Mouse (Mus musculus) spleen, adult 2 months (tissue): ENCODE data around the gene Gm10643. TPM values are rescaled to one million over a fixed set of nuclear protein-coding genes. Genes with fewer than 3 reads are reported as not detected.

Experiments
- DNase-seq, 2 experiments: peaks; one replicate each; pipeline versions ENCODE4 v3.0.0 to v3.0.0-alpha.2; 2012 to 2021; ENCODE audit warnings: low spot score in 2 of 2, low read depth in 1 of 2
- H3K27ac ChIP-seq: fragments of 200-500 bp; 2 replicates; pipeline ENCODE4 v1.5.1; 2012; ENCODE audit warnings: low read length, inconsistent platforms; ENCODE audit not compliant: insufficient read depth
- H3K27me3 ChIP-seq: fragments of 200-500 bp; 2 replicates; pipeline ENCODE4 v1.6.1; 2012; ENCODE audit warnings: mild to moderate bottlenecking, moderate library complexity, low read length, inconsistent platforms; ENCODE audit not compliant: control insufficient read depth, insufficient read depth
- H3K36me3 ChIP-seq: fragments of 200-500 bp; 2 replicates; pipeline ENCODE4 v1.6.1; 2012; ENCODE audit warnings: mild to moderate bottlenecking, low read length, inconsistent platforms; ENCODE audit not compliant: control insufficient read depth, insufficient read depth
- H3K4me1 ChIP-seq: fragments of 200-500 bp; 2 replicates; pipeline ENCODE4 v1.6.1; 2011; ENCODE audit warnings: inconsistent platforms; ENCODE audit not compliant: control insufficient read depth, insufficient read depth, insufficient read length
- H3K4me3 ChIP-seq: fragments of 200-500 bp; 2 replicates; pipeline ENCODE4 v1.5.1; 2011; ENCODE audit warnings: mild to moderate bottlenecking, inconsistent platforms; ENCODE audit not compliant: insufficient read depth, insufficient read length; ENCODE audit errors: extremely low read depth
- CTCF ChIP-seq: fragments of 200-500 bp; IDR thresholded peaks from 2 replicates; pipeline ENCODE4 v1.5.1; 2011; ENCODE audit warnings: mild to moderate bottlenecking, inconsistent platforms; ENCODE audit not compliant: insufficient read depth, insufficient read length, insufficient replicate concordance; ENCODE audit errors: extremely low read depth
- POLR2A ChIP-seq: fragments of 200-500 bp; IDR thresholded peaks from 2 replicates; pipeline ENCODE4 v1.6.1; 2011; ENCODE audit warnings: low read depth, low read length, inconsistent platforms
- WGBS: fragments of 180-500 bp; shearing (Covaris S2); methylation state at CpG from one replicate; pipeline ENCODE4 v1.1.7; 2018; 5-methylcytosine and 5-hydroxymethylcytosine counted together
- polyA plus RNA-seq: library from polyadenylated mRNA; depleted of rRNA; stranded (reverse); fragments of >200 nt; gene quantifications from 2 replicates; pipeline ENCODE4 v1.2.3, GENCODE M21; 2012

Gm10643 gene
- polyA plus RNA-seq, 1 experiment = 0.35 TPM

- Histone ChIP-seq H3K36me3 (no peaks in the 10 kb centered on the region), H3K27me3 (no peaks in the 10 kb centered on the region), H3K4me1 (no peaks in the 10 kb centered on the region), H3K4me3 (no peak overlapping the region), H3K27ac (no peak overlapping the region)
- DNase-seq = no peak
- TF ChIP-seq POLR2A = no peak
- no peak for TF ChIP-seq CTCF
- 100% methylated on average over 1 of the region's 1 CpGs for WGBS
These were observed 7.1 kb downstream of the Gm10643 start for GRCm38 (mm10) chr8:84057827-84058226.

DNA sequence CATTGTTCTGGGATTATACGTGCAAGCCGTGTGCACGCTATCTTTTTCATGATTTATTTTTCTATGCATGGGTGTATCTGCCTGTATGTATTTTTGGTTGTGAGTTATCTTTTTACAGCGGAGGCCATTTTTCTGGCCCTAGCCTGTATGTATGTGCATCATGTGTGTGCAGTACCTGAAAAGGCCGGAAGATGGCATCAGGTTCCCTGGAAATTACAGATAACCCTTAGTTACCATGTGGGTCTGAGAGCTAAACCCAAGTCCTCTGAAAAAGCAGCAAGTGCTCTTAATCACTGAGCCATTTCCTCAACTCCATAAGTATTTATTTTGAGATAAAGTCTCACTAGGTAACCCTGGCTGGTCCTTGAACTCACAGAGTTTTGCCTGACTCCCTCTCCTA lies 11.7 kb downstream of the Gm10643 start:
- H3K27ac ChIP-seq = no peak overlapping the region
- no peak for DNase-seq
- no peak overlapping the region for H3K4me3 ChIP-seq
- no peak for TF ChIP-seq CTCF
- no peak for TF ChIP-seq POLR2A
- no peaks in the 10 kb centered on the region for H3K27me3 ChIP-seq
- WGBS = 97% methylated on average over 5 of the region's 5 CpGs
- H3K4me1 ChIP-seq = no peaks in the 10 kb centered on the region
- H3K36me3 ChIP-seq = no peaks in the 10 kb centered on the region

DNA sequence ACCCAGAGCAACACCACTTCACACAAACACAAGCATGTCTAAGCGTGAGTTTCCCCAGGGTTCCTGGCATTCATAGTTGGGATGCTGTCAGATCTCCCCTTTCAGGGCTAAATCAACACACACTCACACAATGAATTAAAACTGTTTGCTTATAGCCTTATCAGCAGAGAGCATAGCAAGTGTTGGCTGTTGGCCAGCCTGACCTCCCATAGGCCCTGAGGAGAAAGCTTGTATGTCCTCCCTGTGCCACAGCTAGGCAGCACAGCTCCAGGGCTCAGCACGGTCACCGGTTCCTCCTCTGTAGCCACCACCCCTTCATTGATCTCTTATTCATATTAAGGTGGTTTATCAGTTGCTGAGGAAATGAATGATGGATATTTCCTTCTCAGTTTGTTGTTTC lies 12.2 kb downstream of the Gm10643 start:
- no peak overlapping the region for H3K4me3 ChIP-seq
- no peak for DNase-seq
- no peaks in the 10 kb centered on the region for H3K27me3 ChIP-seq
- WGBS = 68% methylated on average over 3 of the region's 3 CpGs
- TF ChIP-seq CTCF = no peak
- no peak for TF ChIP-seq POLR2A
- no peaks in the 10 kb centered on the region for H3K36me3 ChIP-seq
- no peaks in the 10 kb centered on the region for H3K4me1 ChIP-seq
- no peak overlapping the region for H3K27ac ChIP-seq

GRCm38 (mm10) chr8:84048171-84048570 lies 16.8 kb downstream of the Gm10643 start:
- no peak overlapping the region for H3K27ac ChIP-seq
- no peak for TF ChIP-seq POLR2A
- no peaks in the 10 kb centered on the region for H3K36me3 ChIP-seq
- H3K27me3 ChIP-seq = no peaks in the 10 kb centered on the region
- WGBS = 60% methylated on average over 5 of the region's 5 CpGs
- H3K4me1 ChIP-seq = peaks cover under 1% of the 10 kb centered on the region; the same call in 1 of the 2 replicates
- no peak for DNase-seq
- no peak overlapping the region for H3K4me3 ChIP-seq

DNA sequence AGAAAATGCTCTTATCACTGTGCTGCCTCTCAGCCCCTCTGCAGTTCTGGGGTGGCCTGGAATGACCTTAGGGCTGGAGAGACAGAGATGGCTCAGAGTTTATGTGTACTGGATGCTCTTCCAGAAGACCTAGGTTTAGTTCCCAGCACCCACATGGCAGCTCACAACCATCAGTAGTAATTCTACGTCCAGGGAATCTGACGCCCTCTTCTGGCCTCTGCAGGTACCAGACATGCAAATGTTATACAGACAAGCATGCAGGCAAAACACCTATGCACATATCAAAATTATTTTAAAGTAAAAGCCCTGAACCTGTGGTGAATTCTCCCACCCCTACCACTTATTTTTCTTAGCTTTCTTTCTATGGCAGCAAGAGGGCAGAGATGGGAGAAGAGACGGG lies 18.4 kb downstream of the Gm10643 start:
- no peaks in the 10 kb centered on the region for H3K36me3 ChIP-seq
- DNase-seq = no peak
- H3K27ac ChIP-seq = no peak overlapping the region
- peaks cover 8% of the 10 kb centered on the region; the same call in 1 of the 2 replicates for H3K4me1 ChIP-seq
- no peak overlapping the region for H3K4me3 ChIP-seq
- no peaks in the 10 kb centered on the region for H3K27me3 ChIP-seq
- WGBS = 80% methylated on average over 3 of the region's 3 CpGs
- TF ChIP-seq CTCF = no peak
- TF ChIP-seq POLR2A = no peak

DNA sequence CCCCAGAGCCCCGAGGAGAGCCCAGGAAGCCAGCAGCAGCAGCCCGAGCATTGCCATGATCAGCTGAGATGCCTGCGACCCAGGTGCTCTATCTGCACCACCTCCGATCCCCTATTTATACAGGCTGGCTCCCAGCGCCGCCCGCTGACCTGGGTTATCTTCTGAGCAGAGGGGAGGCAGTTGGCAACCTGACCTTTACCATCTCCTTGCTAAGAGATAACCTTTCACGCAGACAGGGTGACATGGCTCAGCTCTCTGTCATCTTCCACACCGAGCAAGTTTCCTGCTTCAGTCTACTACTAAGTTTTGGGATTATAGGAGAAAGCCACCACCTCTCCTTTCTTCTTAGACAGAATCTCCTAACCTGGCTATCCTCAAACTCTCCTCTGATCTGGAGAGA lies 20.0 kb downstream of the Gm10643 start, which contains the start of gene Rln3:
TSS of gene Rln3 (minus strand) at position 101 of the 400 bp plus-strand sequence.
- DNase-seq = no peak
- Histone ChIP-seq H3K4me1 (peaks cover 9% of the 10 kb centered on the region; the same call in 1 of the 2 replicates), H3K27ac (no peak within 1 kb of the TSS), H3K27me3 (no peaks in the 10 kb centered on the region), H3K4me3 (no peak within 1 kb of the TSS), H3K36me3 (peaks cover 4% of the 10 kb centered on the region; the same call in 1 of the 2 replicates)
- 81% methylated on average over 9 of the region's 9 CpGs for WGBS
- no peak for TF ChIP-seq POLR2A
- no peak for TF ChIP-seq CTCF

GRCm38 (mm10) chr8:84044103-84044502 lies 20.8 kb downstream of the Gm10643 start:
- peaks cover 9% of the 10 kb centered on the region; the same call in 1 of the 2 replicates for H3K4me1 ChIP-seq
- peaks cover 4% of the 10 kb centered on the region; the same call in 1 of the 2 replicates for H3K36me3 ChIP-seq
- TF ChIP-seq CTCF = no peak
- WGBS = 88% methylated on average over 7 of the region's 7 CpGs
- no peak for DNase-seq
- H3K27me3 ChIP-seq = no peaks in the 10 kb centered on the region
- no peak overlapping the region for H3K27ac ChIP-seq
- no peak overlapping the region for H3K4me3 ChIP-seq

DNA sequence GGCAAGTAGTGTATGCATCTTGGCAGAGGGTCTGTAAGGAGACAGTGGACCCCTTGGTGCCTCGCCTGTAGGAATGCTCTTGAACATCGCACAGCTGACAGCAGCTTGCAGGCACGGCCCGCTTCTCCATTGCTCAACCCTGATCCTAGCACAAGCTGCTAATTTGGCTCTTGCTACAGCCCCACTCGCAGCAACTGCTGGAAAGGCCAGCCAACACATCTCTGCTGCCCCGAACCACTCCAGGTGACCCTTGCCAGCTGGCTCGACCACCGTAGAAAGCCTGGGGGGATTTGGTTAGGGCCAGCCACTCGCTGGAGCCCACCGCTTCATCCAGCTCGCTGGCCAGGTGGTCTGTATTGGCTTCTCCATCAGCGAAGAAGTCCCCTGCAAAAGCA lies 22.0 kb downstream of the Gm10643 start:
- peaks cover 9% of the 10 kb centered on the region; the same call in 1 of the 2 replicates for H3K4me1 ChIP-seq
- no peak for DNase-seq
- 46% methylated on average over 12 of the region's 12 CpGs for WGBS
- H3K36me3 ChIP-seq = peaks cover 6% of the 10 kb centered on the region; the same call in 1 of the 2 replicates
- no peak for TF ChIP-seq CTCF
- peak overlapping the region; percentile 91 for H3K27ac ChIP-seq
- H3K27me3 ChIP-seq = no peaks in the 10 kb centered on the region
- H3K4me3 ChIP-seq = peak overlapping the region; percentile 93
